Mouse (Mus musculus): ENCODE data around the gene Zfp606.
A peak's percentile ranks its signal among the peaks of the same experiment; 100 is the strongest.

The Zfp606 gene

GRCm38 (mm10) chr7:12478158-12479008, at the start of gene Zfp606:
Gene Zfp606, plus strand, starts transcription at chr7:12478293.
- peak; percentile 74 to 78 for DNase-seq

- DNase-seq, result no peak
Measured at GRCm38 (mm10) chr7:12479009-12479346, 885 bp downstream of the Zfp606 start.

- no peak for DNase-seq
Measured at GRCm38 (mm10) chr7:12479525-12479924, 1.4 kb downstream of the Zfp606 start.

- no peak for DNase-seq
Measured at GRCm38 (mm10) chr7:12483771-12484170, 5.7 kb downstream of the Zfp606 start.

GRCm38 (mm10) chr7:12485956-12486355, 7.9 kb downstream of the Zfp606 start:
- DNase-seq, result no peak

- no peak for DNase-seq
Measured at GRCm38 (mm10) chr7:12486691-12487090, 8.6 kb downstream of the Zfp606 start.

GRCm38 (mm10) chr7:12510913-12511312, 32.8 kb downstream of the Zfp606 start:
- no peak for DNase-seq

GRCm38 (mm10) chr7:12512217-12512616, 34.1 kb downstream of the Zfp606 start, which contains the start of gene 2900092C05Rik:
Gene 2900092C05Rik, plus strand, starts transcription at chr7:12512517.
- DNase-seq, result no peak

Data from thymus, postnatal 36 days (tissue).